Mouse (Mus musculus) liver, embryonic 15.5 days (tissue): ENCODE data around the gene Xylt1. TPM values are rescaled to one million over a fixed set of nuclear protein-coding genes. Genes with fewer than 3 reads are reported as not detected.
A peak's percentile ranks its signal among the peaks of the same experiment; 100 is the strongest.

Source experiments
- ATAC-seq: fragments of 200-750 bp; cut with Nextera tagmentation; 2 replicates; pipeline ENCODE4 v1.8.0; 2017; ENCODE audit warnings: moderate number of reproducible peaks, mild to moderate bottlenecking, moderate library complexity; ENCODE audit not compliant: insufficient read depth
- H3K27ac ChIP-seq: fragments of 300-500 bp; sonication (generic); replicated peaks from 2 replicates; pipeline ENCODE4 v1.5.1; 2015; ENCODE audit warnings: mild to moderate bottlenecking, inconsistent platforms
- H3K27me3 ChIP-seq: fragments of 300-500 bp; sonication (generic); 2 replicates; pipeline ENCODE4 v1.6.1; 2015; ENCODE audit warnings: mild to moderate bottlenecking, inconsistent platforms
- H3K36me3 ChIP-seq: fragments of 300-500 bp; sonication (generic); replicated peaks from 2 replicates; pipeline ENCODE4 v1.6.1; 2015; ENCODE audit warnings: moderate library complexity, mild to moderate bottlenecking, inconsistent platforms
- H3K4me1 ChIP-seq: fragments of 300-500 bp; sonication (generic); replicated peaks from 2 replicates; pipeline ENCODE4 v1.6.1; 2015; ENCODE audit warnings: inconsistent platforms
- H3K4me2 ChIP-seq: fragments of 300-500 bp; sonication (generic); 2 replicates; pipeline ENCODE4 v1.6.1; 2015; ENCODE audit warnings: moderate library complexity, mild to moderate bottlenecking, inconsistent platforms
- H3K4me3 ChIP-seq: fragments of 300-500 bp; sonication (generic); replicated peaks from 2 replicates; pipeline ENCODE4 v1.5.1; 2015; ENCODE audit warnings: mild to moderate bottlenecking, inconsistent platforms
- H3K9ac ChIP-seq: fragments of 300-500 bp; sonication (generic); 2 replicates; pipeline ENCODE4 v1.6.1; 2015; ENCODE audit warnings: moderate library complexity, mild to moderate bottlenecking, inconsistent platforms
- H3K9me3 ChIP-seq: fragments of 300-500 bp; sonication (generic); replicated peaks from 2 replicates; pipeline ENCODE4 v1.6.1; 2016; ENCODE audit warnings: inconsistent platforms
- WGBS: fragments of 180-500 bp; shearing (Covaris S2); methylation state at CpG from one replicate; pipeline ENCODE4 v1.1.7; 2015; ENCODE audit warnings: mixed read lengths; ENCODE audit not compliant: insufficient replicate concordance; 5-methylcytosine and 5-hydroxymethylcytosine counted together
- polyA plus RNA-seq: library from polyadenylated mRNA; unstranded; fragments of >200 nt; fragmentation: Nextera tagmentation; extraction: Ambion mirVana; gene quantifications from 2 replicates; pipeline ENCODE4 v1.2.1, GENCODE M21; 2015

Gene Xylt1
- polyA plus RNA-seq, 1 experiment from 2014 or later: 0.24 TPM

- WGBS: 77% methylated on average over 6 of the region's 6 CpGs
- peaks cover 13% of the 10 kb centered on the region for H3K4me1 ChIP-seq
- H3K27me3 ChIP-seq: no peaks in the 10 kb centered on the region
- no peaks in the 10 kb centered on the region for H3K9me3 ChIP-seq
- no peak for ATAC-seq
- H3K27ac ChIP-seq: no peak overlapping the region
- no peak overlapping the region for H3K9ac ChIP-seq
- no peaks in the 10 kb centered on the region for H3K36me3 ChIP-seq
- H3K4me3 ChIP-seq: no peak overlapping the region
- no peak overlapping the region for H3K4me2 ChIP-seq
Observed at GRCm38 (mm10) chr7:117397877-117398276, 17.1 kb downstream of the Xylt1 start.

GRCm38 (mm10) chr7:117399971-117400370, 19.2 kb downstream of the Xylt1 start:
- WGBS: 72% methylated on average over 5 of the region's 5 CpGs
- H3K9me3 ChIP-seq: no peaks in the 10 kb centered on the region
- no peak overlapping the region for H3K9ac ChIP-seq
- H3K4me2 ChIP-seq: no peak overlapping the region
- H3K27ac ChIP-seq: no peak overlapping the region
- no peaks in the 10 kb centered on the region for H3K36me3 ChIP-seq
- no peaks in the 10 kb centered on the region; the same call in 1 of the 2 replicates for H3K4me1 ChIP-seq
- H3K27me3 ChIP-seq: no peaks in the 10 kb centered on the region
- no peak for ATAC-seq
- no peak overlapping the region for H3K4me3 ChIP-seq

GRCm38 (mm10) chr7:117401581-117401980, 20.8 kb downstream of the Xylt1 start:
- no peaks in the 10 kb centered on the region for H3K9me3 ChIP-seq
- peaks cover 5% of the 10 kb centered on the region; the same call in 1 of the 2 replicates for H3K4me1 ChIP-seq
- H3K36me3 ChIP-seq: no peaks in the 10 kb centered on the region
- H3K27ac ChIP-seq: no peak overlapping the region
- H3K27me3 ChIP-seq: no peaks in the 10 kb centered on the region
- no peak for ATAC-seq
- H3K9ac ChIP-seq: no peak overlapping the region
- no peak overlapping the region for H3K4me2 ChIP-seq
- 71% methylated on average over 4 of the region's 4 CpGs for WGBS
- H3K4me3 ChIP-seq: no peak overlapping the region

- Histone ChIP-seq H3K9ac (no peak overlapping the region), H3K4me2 (no peak overlapping the region), H3K9me3 (no peaks in the 10 kb centered on the region), H3K27ac (no peak overlapping the region), H3K27me3 (no peaks in the 10 kb centered on the region), H3K36me3 (no peaks in the 10 kb centered on the region), H3K4me1 (peaks cover 19% of the 10 kb centered on the region; the same call in 1 of the 2 replicates), H3K4me3 (no peak overlapping the region)
- peak; percentile 64; the same call in 1 of the 2 replicates for ATAC-seq
- 10% methylated on average over 3 of the region's 3 CpGs for WGBS
Observed at GRCm38 (mm10) chr7:117406336-117406735, 25.6 kb downstream of the Xylt1 start.

GRCm38 (mm10) chr7:117409268-117409988, 28.6 kb downstream of the Xylt1 start:
- Histone ChIP-seq H3K4me2 (no peak overlapping the region), H3K4me3 (no peak overlapping the region), H3K4me1 (peaks cover 19% of the 10 kb centered on the region; the same call in 1 of the 2 replicates), H3K27me3 (no peaks in the 10 kb centered on the region), H3K36me3 (no peaks in the 10 kb centered on the region), H3K27ac (no peak overlapping the region), H3K9me3 (no peaks in the 10 kb centered on the region), H3K9ac (no peak overlapping the region)
- WGBS: 34% methylated on average over 8 of the region's 8 CpGs
- 0 out of 2 replicates have a peak, but pooled peaks have one; percentile 25 for ATAC-seq

- WGBS: 80% methylated on average over 2 of the region's 2 CpGs
- H3K4me1 ChIP-seq: peaks cover 11% of the 10 kb centered on the region; the same call in 1 of the 2 replicates
- H3K4me3 ChIP-seq: no peak overlapping the region
- ATAC-seq: no peak
- no peaks in the 10 kb centered on the region for H3K36me3 ChIP-seq
- H3K27ac ChIP-seq: no peak overlapping the region
- H3K27me3 ChIP-seq: no peaks in the 10 kb centered on the region
- H3K9me3 ChIP-seq: no peaks in the 10 kb centered on the region
- no peak overlapping the region for H3K4me2 ChIP-seq
- no peak overlapping the region for H3K9ac ChIP-seq
Observed at GRCm38 (mm10) chr7:117411874-117412273, 31.1 kb downstream of the Xylt1 start.

- H3K4me2 ChIP-seq: no peak overlapping the region
- H3K9ac ChIP-seq: no peak overlapping the region
- peaks cover 11% of the 10 kb centered on the region; the same call in 1 of the 2 replicates for H3K4me1 ChIP-seq
- H3K36me3 ChIP-seq: no peaks in the 10 kb centered on the region
- WGBS: 71% methylated on average over 5 of the region's 5 CpGs
- no peak overlapping the region for H3K27ac ChIP-seq
- ATAC-seq: no peak
- H3K27me3 ChIP-seq: no peaks in the 10 kb centered on the region
- no peak overlapping the region for H3K4me3 ChIP-seq
- no peaks in the 10 kb centered on the region for H3K9me3 ChIP-seq
Observed at GRCm38 (mm10) chr7:117412405-117412804, 31.6 kb downstream of the Xylt1 start.

GRCm38 (mm10) chr7:117414341-117415008, 33.7 kb downstream of the Xylt1 start:
- peaks cover 2% of the 10 kb centered on the region; the same call in 1 of the 2 replicates for H3K4me1 ChIP-seq
- H3K36me3 ChIP-seq: no peaks in the 10 kb centered on the region
- no peaks in the 10 kb centered on the region for H3K27me3 ChIP-seq
- WGBS: 33% methylated on average over 12 of the region's 12 CpGs
- H3K4me3 ChIP-seq: no peak overlapping the region
- no peaks in the 10 kb centered on the region for H3K9me3 ChIP-seq
- ATAC-seq: no peak
- H3K9ac ChIP-seq: no peak overlapping the region
- no peak overlapping the region for H3K27ac ChIP-seq
- H3K4me2 ChIP-seq: no peak overlapping the region

- ATAC-seq: no peak
- 72% methylated on average over 8 of the region's 8 CpGs for WGBS
- no peaks in the 10 kb centered on the region for H3K27me3 ChIP-seq
Observed at GRCm38 (mm10) chr7:117415009-117415363, 34.2 kb downstream of the Xylt1 start.

GRCm38 (mm10) chr7:117419041-117419440, 38.3 kb downstream of the Xylt1 start:
- 63% methylated on average over 5 of the region's 5 CpGs for WGBS
- H3K4me2 ChIP-seq: no peak overlapping the region
- no peak overlapping the region for H3K9ac ChIP-seq
- no peaks in the 10 kb centered on the region for H3K4me1 ChIP-seq
- no peak overlapping the region for H3K27ac ChIP-seq
- H3K27me3 ChIP-seq: no peaks in the 10 kb centered on the region
- H3K9me3 ChIP-seq: no peaks in the 10 kb centered on the region
- no peak overlapping the region for H3K4me3 ChIP-seq
- no peak for ATAC-seq
- H3K36me3 ChIP-seq: no peaks in the 10 kb centered on the region

More at GRCm38 (mm10) chr7:117415009-117415363, 34.2 kb downstream of the Xylt1 start:
- Histone ChIP-seq H3K9ac (no peak overlapping the region), H3K36me3 (no peaks in the 10 kb centered on the region), H3K4me1 (no peaks in the 10 kb centered on the region), H3K4me3 (no peak overlapping the region), H3K27ac (no peak overlapping the region), H3K4me2 (no peak overlapping the region), H3K9me3 (no peaks in the 10 kb centered on the region)

GRCm38 (mm10) chr7:117419846-117420245, 39.1 kb downstream of the Xylt1 start:
- H3K4me1 ChIP-seq: no peaks in the 10 kb centered on the region
- no peak overlapping the region for H3K4me2 ChIP-seq
- H3K27me3 ChIP-seq: no peaks in the 10 kb centered on the region
- 53% methylated on average over 2 of the region's 2 CpGs for WGBS
- no peak for ATAC-seq
- no peak overlapping the region for H3K4me3 ChIP-seq
- no peaks in the 10 kb centered on the region for H3K9me3 ChIP-seq
- no peak overlapping the region for H3K27ac ChIP-seq
- H3K9ac ChIP-seq: no peak overlapping the region
- H3K36me3 ChIP-seq: no peaks in the 10 kb centered on the region
